Comparison of ENCODE assay signal across 16 mouse cellular contexts in the genomic region with DNA sequence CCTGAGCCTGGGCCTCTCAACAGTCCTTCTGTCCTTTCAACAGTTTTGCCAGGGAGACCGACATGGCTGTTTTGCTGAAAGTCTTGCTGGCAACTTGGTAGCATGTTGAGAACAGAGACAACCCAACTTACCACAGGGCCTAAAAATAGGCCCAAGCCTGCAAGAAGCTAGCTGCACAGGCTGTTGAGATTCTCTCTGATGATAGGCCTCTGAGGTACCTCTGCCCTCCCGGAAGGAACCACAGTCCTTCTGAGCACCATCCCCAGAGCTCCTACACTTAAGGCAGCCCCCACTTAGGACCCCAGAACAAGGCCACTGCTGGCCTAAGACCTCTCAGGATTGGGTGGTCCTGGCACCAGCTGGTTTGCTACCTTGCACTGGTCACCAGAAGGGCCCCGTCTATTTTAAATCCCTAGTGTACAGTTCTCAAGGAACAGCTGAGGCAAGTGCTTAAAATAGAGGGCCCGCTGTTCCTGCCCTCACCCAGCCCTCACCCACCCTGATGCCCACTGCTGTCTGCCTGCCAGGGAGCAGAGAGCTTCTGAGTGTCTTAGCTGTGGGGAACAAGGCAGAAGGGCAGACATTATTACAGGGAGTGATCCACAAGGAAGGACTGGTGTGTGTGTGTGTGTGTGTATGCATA. TPM values are rescaled to one million over a fixed set of nuclear protein-coding genes. Genes with fewer than 3 reads are reported as not detected.
DNase-seq lines count a peak whose midpoint lies in the region; ATAC-seq and TF ChIP-seq lines count a peak whose summit lies in the region.
"Had no signal": no experiment of that assay in that cellular context is flagged by ENCODE, and none has a peak within 500 bp of the region (broad histone marks: within the 10 kb centered on the region; RNA-seq: fewer than 3 reads in every experiment).

No protein-coding gene starts in this region.

- no peaks in the 10 kb centered on the region for H3K79me2 ChIP-seq in myocyte (ENCODE audit: control insufficient read depth, insufficient read depth)

- H3K4me1 ChIP-seq in heart, embryonic 10.5 days = peaks cover 18% of the 10 kb centered on the region
- H3K4me1 ChIP-seq in midbrain, embryonic 11.5 days (ENCODE audit: control insufficient read depth, insufficient read depth, low read length) = no peaks in the 10 kb centered on the region
- no peaks in the 10 kb centered on the region for H3K4me1 ChIP-seq in midbrain, embryonic 14.5 days (ENCODE audit: control insufficient read depth, insufficient read depth, low read length)
- H3K4me1 ChIP-seq: limb, embryonic 12.5 days; stomach, embryonic 15.5 days had no signal

- no peak overlapping the region for H3K4me3 ChIP-seq in heart, embryonic 10.5 days
- no peak overlapping the region for H3K4me3 ChIP-seq in midbrain, embryonic 11.5 days (ENCODE audit: low read depth, low read length)
- no peak overlapping the region for H3K4me3 ChIP-seq in midbrain, embryonic 14.5 days (replicated peaks; ENCODE audit: low read depth, low read length)
- no peak overlapping the region for H3K4me3 ChIP-seq in myocyte
- H3K4me3 ChIP-seq: left cerebral cortex, adult 2 months; limb, embryonic 12.5 days; liver, embryonic 15.5 days; stomach, embryonic 15.5 days had no signal

- H3K9ac ChIP-seq in midbrain, embryonic 11.5 days (ENCODE audit: low read length) = no peak overlapping the region
- no peak overlapping the region for H3K9ac ChIP-seq in midbrain, embryonic 14.5 days (replicated peaks; ENCODE audit: low read length)
- H3K9ac ChIP-seq: forebrain, postnatal 0 days; limb, embryonic 12.5 days; liver, embryonic 15.5 days; stomach, embryonic 15.5 days had no signal

- peak overlapping the region; percentile 79 for H3K27ac ChIP-seq in heart, embryonic 10.5 days
- no peak overlapping the region for H3K27ac ChIP-seq in midbrain, embryonic 11.5 days (ENCODE audit: low read depth, low read length)
- H3K27ac ChIP-seq in midbrain, embryonic 14.5 days (replicated peaks; ENCODE audit: low read depth, low read length) = no peak overlapping the region
- H3K27ac ChIP-seq: left cerebral cortex, adult 2 months; limb, embryonic 12.5 days; liver, embryonic 15.5 days; stomach, embryonic 15.5 days had no signal

- H3K4me2 ChIP-seq in midbrain, embryonic 11.5 days = no peak overlapping the region
- H3K4me2 ChIP-seq in midbrain, embryonic 14.5 days (ENCODE audit: low read length) = no peak overlapping the region
- H3K4me2 ChIP-seq in myocyte (ENCODE audit: low read depth) = peak overlapping the region; percentile 56
- H3K4me2 ChIP-seq: limb, embryonic 12.5 days; liver, embryonic 15.5 days; stomach, embryonic 15.5 days had no signal

- H3K27me3 ChIP-seq in heart, embryonic 10.5 days (ENCODE audit: insufficient read depth, poor library complexity, severe bottlenecking) = no peaks in the 10 kb centered on the region
- H3K27me3 ChIP-seq in midbrain, embryonic 11.5 days (ENCODE audit: control insufficient read depth, insufficient read depth, low read length) = no peaks in the 10 kb centered on the region
- no peaks in the 10 kb centered on the region for H3K27me3 ChIP-seq in midbrain, embryonic 14.5 days (ENCODE audit: control insufficient read depth, insufficient read depth, low read length)
- H3K27me3 ChIP-seq in myocyte (ENCODE audit: control insufficient read depth, insufficient read depth, insufficient read length) = no peaks in the 10 kb centered on the region
- H3K27me3 ChIP-seq: limb, embryonic 12.5 days; liver, embryonic 15.5 days; stomach, embryonic 15.5 days had no signal

- WGBS in heart, embryonic 10.5 days = 49% methylated on average over 4 of the region's 4 CpGs
- 80% methylated on average over 4 of the region's 4 CpGs for WGBS in midbrain, embryonic 11.5 days
- WGBS in midbrain, embryonic 14.5 days = 85% methylated on average over 4 of the region's 4 CpGs

- ATAC-seq in midbrain, embryonic 11.5 days (ENCODE audit: low FRiP score) = no peak
- no peak for ATAC-seq in midbrain, embryonic 14.5 days (ENCODE audit: low FRiP score, low TSS enrichment)
- ATAC-seq: forebrain, postnatal 0 days had no signal

- TF ChIP-seq POLR2A in myocyte (IDR thresholded peaks at IDR 0.05; ENCODE audit: insufficient read length, low read depth) = no peak

- DNase-seq in heart, embryonic 10.5 days (ENCODE audit: low spot score) = no peak
- no peak for DNase-seq in heart, postnatal 14 days
- DNase-seq in midbrain, embryonic 11.5 days (ENCODE audit: low spot score, missing footprints) = peak; percentile 33
- no peak for DNase-seq in midbrain, embryonic 14.5 days
- peak; percentile 59 for DNase-seq in thymus, postnatal 4 days
- no peak for DNase-seq in kidney, adult 11 months
- no peak for DNase-seq in urinary bladder, postnatal 25 days (ENCODE audit: low spot score)
- DNase-seq: adrenal gland, postnatal 25 days; B cell, adult 2 months; forebrain, postnatal 0 days had no signal

- no peaks in the 10 kb centered on the region for H3K36me3 ChIP-seq in heart, embryonic 10.5 days
- no peaks in the 10 kb centered on the region for H3K36me3 ChIP-seq in midbrain, embryonic 11.5 days (ENCODE audit: control insufficient read depth, insufficient read depth, low read length)
- H3K36me3 ChIP-seq in midbrain, embryonic 14.5 days (ENCODE audit: control insufficient read depth, insufficient read depth, low read length) = no peaks in the 10 kb centered on the region
- no peaks in the 10 kb centered on the region for H3K36me3 ChIP-seq in myocyte (ENCODE audit: control insufficient read depth, insufficient read depth)
- H3K36me3 ChIP-seq: G1E; limb, embryonic 12.5 days; liver, embryonic 15.5 days; stomach, embryonic 15.5 days had no signal

- intact Hi-C loops in heart, postnatal 14 days (cut with DNase I) = no loop called here

- no peak overlapping the region for H3ac ChIP-seq in myocyte (ENCODE audit: control insufficient read depth, insufficient read length)

- no peaks in the 10 kb centered on the region for H3K9me3 ChIP-seq in heart, embryonic 10.5 days
- no peaks in the 10 kb centered on the region for H3K9me3 ChIP-seq in midbrain, embryonic 11.5 days (ENCODE audit: control insufficient read depth, low read length)
- H3K9me3 ChIP-seq in midbrain, embryonic 14.5 days (ENCODE audit: control insufficient read depth, low read length) = no peaks in the 10 kb centered on the region
- H3K9me3 ChIP-seq: G1E; limb, embryonic 12.5 days; liver, embryonic 15.5 days; stomach, embryonic 15.5 days had no signal

TF ChIP-seq in myocyte, 11 proteins besides CTCF, POLR2A, EP300 and RAD21:
- no peak for TF ChIP-seq TCF3 (IDR thresholded peaks at IDR 0.05; ENCODE audit: insufficient read length, low read depth)
- no peak for TF ChIP-seq REST (IDR thresholded peaks at IDR 0.05; ENCODE audit: insufficient read depth, insufficient read length)
- no peak for TF ChIP-seq USF1 (IDR thresholded peaks at IDR 0.05; ENCODE audit: low read depth)
- no peak for TF ChIP-seq MAX (IDR thresholded peaks at IDR 0.05; ENCODE audit: low read depth)
- TF ChIP-seq POLR2AphosphoS2 (IDR thresholded peaks at IDR 0.05; ENCODE audit: insufficient read length, low read depth) = no peak
- no peak for TF ChIP-seq E2F4 (IDR thresholded peaks at IDR 0.05; ENCODE audit: insufficient read depth)
- no peak for TF ChIP-seq CEBPB (IDR thresholded peaks at IDR 0.05; ENCODE audit: insufficient read depth, poor library complexity, severe bottlenecking)
- peak in 2 of 3 experiments; percentile 67 to 88 for TF ChIP-seq MYOG (IDR thresholded peaks at IDR 0.05; ENCODE audit: control insufficient read depth in 1 of 3, insufficient read depth in 1 of 3, insufficient read length in 2 of 3, low read depth in 2 of 3)
- TF ChIP-seq TCF12 (IDR thresholded peaks at IDR 0.05; ENCODE audit: insufficient read depth, poor library complexity, severe bottlenecking) = no peak
- peak in 2 of 3 experiments; percentile 2 to 67 for TF ChIP-seq MYOD1 (IDR thresholded peaks at IDR 0.05; ENCODE audit: control insufficient read depth in 1 of 3, insufficient read length in 2 of 3, low read depth in 2 of 3)

RNA-seq across cellular contexts. Expression of a gene that starts 36.0 kb away (rescaled TPM):
- polyA plus RNA-seq in heart, embryonic 10.5 days (2016; fragmentation: Nextera tagmentation; extraction: Ambion mirVana) = 49.6 and 51.7 TPM in 2 replicates
- total RNA-seq in heart, postnatal 14 days (2021) = 10 to 100 TPM; 82.5 to 86.3 TPM
- polyA plus RNA-seq in midbrain, embryonic 11.5 days (2014; fragmentation: Nextera tagmentation; extraction: Ambion mirVana) = 52.3 and 53.6 TPM in 2 replicates
- 63.1 and 76.5 TPM in 2 replicates for polyA plus RNA-seq in midbrain, embryonic 14.5 days (2014; fragmentation: Nextera tagmentation; extraction: Ambion mirVana)
- polyA plus RNA-seq in myocyte (2012; fragmentation: generic; extraction: Trizol) = 33.5 TPM

RNA-seq across cellular contexts. Expression of a gene that starts 50.5 kb away (rescaled TPM):
- 55.6 and 71.2 TPM in 2 replicates for polyA plus RNA-seq in heart, embryonic 10.5 days (2016; fragmentation: Nextera tagmentation; extraction: Ambion mirVana)
- total RNA-seq in heart, postnatal 14 days (2021) = 10 to 100 TPM; 15.5 to 17.2 TPM
- 75.4 and 76.8 TPM in 2 replicates for polyA plus RNA-seq in midbrain, embryonic 11.5 days (2014; fragmentation: Nextera tagmentation; extraction: Ambion mirVana)
- polyA plus RNA-seq in midbrain, embryonic 14.5 days (2014; fragmentation: Nextera tagmentation; extraction: Ambion mirVana) = 67.4 and 71.6 TPM in 2 replicates
- polyA plus RNA-seq in myocyte (2012; fragmentation: generic; extraction: Trizol) = 35.2 TPM

Comparison
In these comparisons a context has a peak if more than half of its experiments do, and no peak if none do; other contexts are left out.
1. DNase-seq: peak in midbrain, embryonic 11.5 days (single experiment) and thymus, postnatal 4 days (single experiment); none in heart, embryonic 10.5 days (single experiment), heart, postnatal 14 days (0 of 2), midbrain, embryonic 14.5 days (single experiment), kidney, adult 11 months (single experiment) and urinary bladder, postnatal 25 days (single experiment).